In genomic region chr16:55972626-55973201, GRCm38 (mm10) we compare ENCODE assay signal across 8 mouse cellular contexts. TPM values are rescaled to one million over a fixed set of nuclear protein-coding genes. Genes with fewer than 3 reads are reported as not detected.
DNase-seq lines count a peak whose midpoint lies in the region; ATAC-seq and TF ChIP-seq lines count a peak whose summit lies in the region.

No protein-coding gene starts in this region.

- H3K27ac ChIP-seq in lung, embryonic 15.5 days = peak overlapping the region; percentile 71
- H3K27ac ChIP-seq in forebrain, embryonic 10.5 days = peak overlapping the region; percentile 89; the same call in 1 of the 2 replicates
- 0 out of 2 replicates have a peak overlapping the region, but pooled peaks have one; percentile 89 for H3K27ac ChIP-seq in limb, embryonic 10.5 days
- H3K27ac ChIP-seq in neural tube, embryonic 15.5 days (replicated peaks) = peak overlapping the region; percentile 54

- DNase-seq in lung, adult 2 months = no peak
- DNase-seq in forebrain, embryonic 10.5 days (ENCODE audit: extremely low spot score, low spot score) = no peak
- no peak for DNase-seq in limb, embryonic 10.5 days (ENCODE audit: low spot score)
- DNase-seq in adipocyte (ENCODE audit: low spot score) = no peak
- no peak for DNase-seq in urinary bladder, postnatal 14 days (ENCODE audit: low spot score)
- DNase-seq in urinary bladder, postnatal 25 days (ENCODE audit: low spot score) = no peak

- no peak for ATAC-seq in lung, embryonic 15.5 days (ENCODE audit: borderline replicate concordance, extremely low read depth, low FRiP score, low TSS enrichment)
- ATAC-seq in neural tube, embryonic 15.5 days (ENCODE audit: low FRiP score) = no peak

- no peaks in the 10 kb centered on the region for H3K27me3 ChIP-seq in lung, embryonic 15.5 days
- no peaks in the 10 kb centered on the region for H3K27me3 ChIP-seq in forebrain, embryonic 10.5 days (ENCODE audit: poor library complexity, severe bottlenecking)
- H3K27me3 ChIP-seq in limb, embryonic 10.5 days (ENCODE audit: low read depth, poor library complexity, severe bottlenecking) = no peaks in the 10 kb centered on the region
- H3K27me3 ChIP-seq in neural tube, embryonic 15.5 days (replicated peaks) = no peaks in the 10 kb centered on the region

- peaks cover 39% of the 10 kb centered on the region for H3K4me1 ChIP-seq in lung, embryonic 15.5 days
- H3K4me1 ChIP-seq in lung, adult 2 months (ENCODE audit: control insufficient read depth, insufficient read depth, low read length) = no peaks in the 10 kb centered on the region
- peaks cover 45% of the 10 kb centered on the region for H3K4me1 ChIP-seq in forebrain, embryonic 10.5 days
- H3K4me1 ChIP-seq in limb, embryonic 10.5 days = peaks cover 12% of the 10 kb centered on the region
- peaks cover 45% of the 10 kb centered on the region for H3K4me1 ChIP-seq in neural tube, embryonic 15.5 days

- peak overlapping the region; percentile 83 for H3K4me2 ChIP-seq in lung, embryonic 15.5 days
- peak overlapping the region; percentile 57 for H3K4me2 ChIP-seq in neural tube, embryonic 15.5 days

- no peak for TF ChIP-seq CTCF in lung, adult 2 months (IDR thresholded peaks at IDR 0.05; ENCODE audit: insufficient read depth, low read length)

- no peak overlapping the region for H3K9ac ChIP-seq in lung, embryonic 15.5 days
- H3K9ac ChIP-seq in neural tube, embryonic 15.5 days (replicated peaks) = peak overlapping the region; percentile 3; the same call in 1 of the 2 replicates

- WGBS in lung, embryonic 15.5 days = 46% methylated on average over 10 of the region's 10 CpGs
- 48% methylated on average over 10 of the region's 10 CpGs for WGBS in lung, adult 2 months
- 64% methylated on average over 10 of the region's 10 CpGs for WGBS in forebrain, embryonic 10.5 days
- 59% methylated on average over 10 of the region's 10 CpGs for whole genome bisulfite sequencing in limb, embryonic 10.5 days
- 61% methylated on average over 10 of the region's 10 CpGs for WGBS in neural tube, embryonic 15.5 days

- H3K36me3 ChIP-seq in lung, embryonic 15.5 days = peaks cover 38% of the 10 kb centered on the region
- H3K36me3 ChIP-seq in forebrain, embryonic 10.5 days (replicated peaks) = peaks cover 52% of the 10 kb centered on the region
- peaks cover 50% of the 10 kb centered on the region for H3K36me3 ChIP-seq in limb, embryonic 10.5 days
- peaks cover 39% of the 10 kb centered on the region for H3K36me3 ChIP-seq in neural tube, embryonic 15.5 days

- TF ChIP-seq POLR2A in lung, adult 2 months (IDR thresholded peaks at IDR 0.05; ENCODE audit: borderline replicate concordance, extremely low read depth, low read depth, low read length) = no peak

- H3K9me3 ChIP-seq in lung, embryonic 15.5 days = no peaks in the 10 kb centered on the region
- no peaks in the 10 kb centered on the region for H3K9me3 ChIP-seq in forebrain, embryonic 10.5 days
- no peaks in the 10 kb centered on the region for H3K9me3 ChIP-seq in limb, embryonic 10.5 days (replicated peaks)
- H3K9me3 ChIP-seq in neural tube, embryonic 15.5 days (replicated peaks) = no peaks in the 10 kb centered on the region

- H3K4me3 ChIP-seq in lung, embryonic 15.5 days = peak overlapping the region; percentile 97
- H3K4me3 ChIP-seq in lung, adult 2 months (replicated peaks; ENCODE audit: extremely low read depth, low read depth, low read length) = no peak overlapping the region
- peak overlapping the region; percentile 99 for H3K4me3 ChIP-seq in forebrain, embryonic 10.5 days
- peak overlapping the region; percentile 91 for H3K4me3 ChIP-seq in limb, embryonic 10.5 days
- peak overlapping the region; percentile 88 for H3K4me3 ChIP-seq in neural tube, embryonic 15.5 days (replicated peaks)

RNA-seq across cellular contexts. Expression of gene Zbtb11, which starts 1.0 kb away (rescaled TPM):
- 17.9 and 18.2 TPM in 2 replicates for polyA plus RNA-seq in lung, embryonic 15.5 days (2015; fragmentation: Nextera tagmentation; extraction: Ambion mirVana)
- polyA plus RNA-seq in lung, adult 2 months (2012; rRNA removed) = 3.3 and 3.7 TPM in 2 replicates
- 16.5 and 18.2 TPM in 2 replicates for polyA plus RNA-seq in forebrain, embryonic 10.5 days (2016; fragmentation: Nextera tagmentation; extraction: Ambion mirVana)
- 16.0 and 19.2 TPM in 2 replicates for polyA plus RNA-seq in limb, embryonic 10.5 days (2016; fragmentation: Nextera tagmentation; extraction: Ambion mirVana)
- polyA plus RNA-seq in neural tube, embryonic 15.5 days (2015; fragmentation: Nextera tagmentation; extraction: Ambion mirVana) = 22.5 and 23.7 TPM in 2 replicates

RNA-seq across cellular contexts. Expression of gene Rpl24, which starts 6.6 kb away (rescaled TPM):
- polyA plus RNA-seq in lung, embryonic 15.5 days (2015; fragmentation: Nextera tagmentation; extraction: Ambion mirVana) = 687 and 756 TPM in 2 replicates
- 61.7 and 86.4 TPM in 2 replicates for polyA plus RNA-seq in lung, adult 2 months (2012; rRNA removed)
- polyA plus RNA-seq in forebrain, embryonic 10.5 days (2016; fragmentation: Nextera tagmentation; extraction: Ambion mirVana) = 761 and 771 TPM in 2 replicates
- polyA plus RNA-seq in limb, embryonic 10.5 days (2016; fragmentation: Nextera tagmentation; extraction: Ambion mirVana) = 711 and 800 TPM in 2 replicates
- 485 and 506 TPM in 2 replicates for polyA plus RNA-seq in neural tube, embryonic 15.5 days (2015; fragmentation: Nextera tagmentation; extraction: Ambion mirVana)

RNA-seq across cellular contexts. Expression of gene Cep97, which starts 38.1 kb away (rescaled TPM):
- polyA plus RNA-seq in lung, embryonic 15.5 days (2015; fragmentation: Nextera tagmentation; extraction: Ambion mirVana) = 9.7 and 10.7 TPM in 2 replicates
- 0.55 and 1.6 TPM in 2 replicates for polyA plus RNA-seq in lung, adult 2 months (2012; rRNA removed)
- polyA plus RNA-seq in forebrain, embryonic 10.5 days (2016; fragmentation: Nextera tagmentation; extraction: Ambion mirVana) = 17.4 and 18.3 TPM in 2 replicates
- 14.2 and 15.6 TPM in 2 replicates for polyA plus RNA-seq in limb, embryonic 10.5 days (2016; fragmentation: Nextera tagmentation; extraction: Ambion mirVana)
- polyA plus RNA-seq in neural tube, embryonic 15.5 days (2015; fragmentation: Nextera tagmentation; extraction: Ambion mirVana) = 11.0 and 12.3 TPM in 2 replicates

RNA-seq across cellular contexts. Expression of gene Pcnp, which starts 56.8 kb away (rescaled TPM):
- 233 and 240 TPM in 2 replicates for polyA plus RNA-seq in lung, embryonic 15.5 days (2015; fragmentation: Nextera tagmentation; extraction: Ambion mirVana)
- 12.2 and 25.4 TPM in 2 replicates for polyA plus RNA-seq in lung, adult 2 months (2012; rRNA removed)
- polyA plus RNA-seq in forebrain, embryonic 10.5 days (2016; fragmentation: Nextera tagmentation; extraction: Ambion mirVana) = 330 and 358 TPM in 2 replicates
- polyA plus RNA-seq in limb, embryonic 10.5 days (2016; fragmentation: Nextera tagmentation; extraction: Ambion mirVana) = 276 and 293 TPM in 2 replicates
- polyA plus RNA-seq in neural tube, embryonic 15.5 days (2015; fragmentation: Nextera tagmentation; extraction: Ambion mirVana) = 193 and 199 TPM in 2 replicates
